Mouse (Mus musculus): ENCODE results near the gene Rufy3. TPM values are rescaled to one million over a fixed set of nuclear protein-coding genes. Genes with fewer than 3 reads are reported as not detected.
A peak's percentile ranks its signal among the peaks of the same experiment; 100 is the strongest.

The Rufy3 gene
- polyA plus RNA-seq, 1 experiment, result 0.07 TPM

- Histone ChIP-seq H3K36me3 (ENCODE audit: control insufficient read depth) (peaks cover 93% of the 10 kb centered on the region), H3K4me3 (replicated peaks) (no peak overlapping the region), H3K4me1 (ENCODE audit: control insufficient read depth) (no peaks in the 10 kb centered on the region), H3K9me3 (ENCODE audit: control insufficient read depth, low read length) (no peaks in the 10 kb centered on the region), H3K27me3 (ENCODE audit: control insufficient read depth) (no peaks in the 10 kb centered on the region)
- TF ChIP-seq TAL1 (IDR thresholded peaks at IDR 0.05; ENCODE audit: low read length) (no peak), GATA1 (IDR thresholded peaks at IDR 0.05; ENCODE audit: low read length) (no peak)
Observed at GRCm38 (mm10) chr5:88663151-88663550, 98.3 kb downstream of the Rufy3 start.

- Histone ChIP-seq H3K27me3 (ENCODE audit: control insufficient read depth) (no peaks in the 10 kb centered on the region), H3K4me3 (replicated peaks) (no peak overlapping the region), H3K9me3 (ENCODE audit: control insufficient read depth, low read length) (no peaks in the 10 kb centered on the region), H3K36me3 (ENCODE audit: control insufficient read depth) (peaks cover 95% of the 10 kb centered on the region), H3K4me1 (ENCODE audit: control insufficient read depth) (no peaks in the 10 kb centered on the region)
- TF ChIP-seq GATA1 (IDR thresholded peaks at IDR 0.05; ENCODE audit: low read length) (no peak), TAL1 (IDR thresholded peaks at IDR 0.05; ENCODE audit: low read length) (no peak)
Observed at GRCm38 (mm10) chr5:88663875-88664274, 99.0 kb downstream of the Rufy3 start.

- TF ChIP-seq GATA1 (IDR thresholded peaks at IDR 0.05; ENCODE audit: low read length) (peak; percentile 69), TAL1 (IDR thresholded peaks at IDR 0.05; ENCODE audit: low read length) (peak; percentile 41; the same call in 2 of the 3 replicates)
- Histone ChIP-seq H3K36me3 (ENCODE audit: control insufficient read depth) (peaks cover 34% of the 10 kb centered on the region), H3K27me3 (ENCODE audit: control insufficient read depth) (no peaks in the 10 kb centered on the region), H3K9me3 (ENCODE audit: control insufficient read depth, low read length) (no peaks in the 10 kb centered on the region), H3K4me1 (ENCODE audit: control insufficient read depth) (peaks cover 42% of the 10 kb centered on the region), H3K4me3 (replicated peaks) (peak overlapping the region; percentile 92)
Observed at GRCm38 (mm10) chr5:88674703-88675442, 110.0 kb downstream of the Rufy3 start.

- TF ChIP-seq TAL1 (IDR thresholded peaks at IDR 0.05; ENCODE audit: low read length) (no peak), GATA1 (IDR thresholded peaks at IDR 0.05; ENCODE audit: low read length) (no peak)
- Histone ChIP-seq H3K27me3 (ENCODE audit: control insufficient read depth) (no peaks in the 10 kb centered on the region), H3K4me1 (ENCODE audit: control insufficient read depth) (peaks cover 42% of the 10 kb centered on the region), H3K4me3 (replicated peaks) (peak within 1 kb of the TSS; percentile 92), H3K36me3 (ENCODE audit: control insufficient read depth) (peaks cover 26% of the 10 kb centered on the region), H3K9me3 (ENCODE audit: control insufficient read depth, low read length) (no peaks in the 10 kb centered on the region)
Observed at GRCm38 (mm10) chr5:88675443-88676387, 110.9 kb downstream of the Rufy3 start, which contains the start of gene Grsf1. Grsf1 (minus strand) TSS chr5:88676171.

- Histone ChIP-seq H3K4me3 (replicated peaks) (no peak overlapping the region), H3K36me3 (ENCODE audit: control insufficient read depth) (peaks cover under 1% of the 10 kb centered on the region; the same call in 1 of the 2 replicates), H3K27me3 (ENCODE audit: control insufficient read depth) (peaks cover 13% of the 10 kb centered on the region), H3K9me3 (ENCODE audit: control insufficient read depth, low read length) (no peaks in the 10 kb centered on the region), H3K4me1 (ENCODE audit: control insufficient read depth) (peaks cover 42% of the 10 kb centered on the region)
- no peak for TF ChIP-seq GATA1 (IDR thresholded peaks at IDR 0.05; ENCODE audit: low read length)
- TF ChIP-seq TAL1 (IDR thresholded peaks at IDR 0.05; ENCODE audit: low read length), result no peak
Observed at GRCm38 (mm10) chr5:88678929-88679328, 114.1 kb downstream of the Rufy3 start.

GRCm38 (mm10) chr5:88679341-88679740, 114.5 kb downstream of the Rufy3 start:
- Histone ChIP-seq H3K4me3 (replicated peaks) (no peak overlapping the region), H3K9me3 (ENCODE audit: control insufficient read depth, low read length) (no peaks in the 10 kb centered on the region), H3K36me3 (ENCODE audit: control insufficient read depth) (no peaks in the 10 kb centered on the region), H3K27me3 (ENCODE audit: control insufficient read depth) (peaks cover 18% of the 10 kb centered on the region), H3K4me1 (ENCODE audit: control insufficient read depth) (peaks cover 38% of the 10 kb centered on the region)
- TF ChIP-seq TAL1 (IDR thresholded peaks at IDR 0.05; ENCODE audit: low read length), result no peak
- TF ChIP-seq GATA1 (IDR thresholded peaks at IDR 0.05; ENCODE audit: low read length), result no peak

- Histone ChIP-seq H3K9me3 (ENCODE audit: control insufficient read depth, low read length) (no peaks in the 10 kb centered on the region), H3K4me3 (replicated peaks) (no peak overlapping the region), H3K27me3 (ENCODE audit: control insufficient read depth) (peaks cover 30% of the 10 kb centered on the region), H3K36me3 (ENCODE audit: control insufficient read depth) (no peaks in the 10 kb centered on the region), H3K4me1 (ENCODE audit: control insufficient read depth) (peaks cover 32% of the 10 kb centered on the region)
- TF ChIP-seq TAL1 (IDR thresholded peaks at IDR 0.05; ENCODE audit: low read length), result no peak
- TF ChIP-seq GATA1 (IDR thresholded peaks at IDR 0.05; ENCODE audit: low read length), result no peak
Observed at GRCm38 (mm10) chr5:88680567-88680966, 115.7 kb downstream of the Rufy3 start.

- Histone ChIP-seq H3K36me3 (ENCODE audit: control insufficient read depth) (no peaks in the 10 kb centered on the region), H3K4me1 (ENCODE audit: control insufficient read depth) (peaks cover 18% of the 10 kb centered on the region), H3K4me3 (replicated peaks) (no peak overlapping the region), H3K27me3 (ENCODE audit: control insufficient read depth) (peaks cover 43% of the 10 kb centered on the region), H3K9me3 (ENCODE audit: control insufficient read depth, low read length) (no peaks in the 10 kb centered on the region)
- no peak for TF ChIP-seq TAL1 (IDR thresholded peaks at IDR 0.05; ENCODE audit: low read length)
- no peak for TF ChIP-seq GATA1 (IDR thresholded peaks at IDR 0.05; ENCODE audit: low read length)
Observed at GRCm38 (mm10) chr5:88683706-88684105, 118.9 kb downstream of the Rufy3 start.

- Histone ChIP-seq H3K9me3 (ENCODE audit: control insufficient read depth, low read length) (no peaks in the 10 kb centered on the region), H3K36me3 (ENCODE audit: control insufficient read depth) (no peaks in the 10 kb centered on the region), H3K4me3 (replicated peaks) (no peak overlapping the region), H3K4me1 (ENCODE audit: control insufficient read depth) (peaks cover 16% of the 10 kb centered on the region), H3K27me3 (ENCODE audit: control insufficient read depth) (peaks cover 43% of the 10 kb centered on the region)
- TF ChIP-seq GATA1 (IDR thresholded peaks at IDR 0.05; ENCODE audit: low read length) (no peak), TAL1 (IDR thresholded peaks at IDR 0.05; ENCODE audit: low read length) (no peak)
Observed at GRCm38 (mm10) chr5:88684226-88684625, 119.4 kb downstream of the Rufy3 start.

Measured in erythroblast, embryonic 14.5 days (primary cell).